Mouse (Mus musculus): ENCODE measurements around the gene Grk1. TPM values are rescaled to one million over a fixed set of nuclear protein-coding genes. Genes with fewer than 3 reads are reported as not detected.

Gene Grk1
- 0.01 TPM in 1 of 2 replicates, not detected in the other for polyA plus RNA-seq (2015; fragmentation: Nextera tagmentation; extraction: Ambion mirVana)

DNA sequence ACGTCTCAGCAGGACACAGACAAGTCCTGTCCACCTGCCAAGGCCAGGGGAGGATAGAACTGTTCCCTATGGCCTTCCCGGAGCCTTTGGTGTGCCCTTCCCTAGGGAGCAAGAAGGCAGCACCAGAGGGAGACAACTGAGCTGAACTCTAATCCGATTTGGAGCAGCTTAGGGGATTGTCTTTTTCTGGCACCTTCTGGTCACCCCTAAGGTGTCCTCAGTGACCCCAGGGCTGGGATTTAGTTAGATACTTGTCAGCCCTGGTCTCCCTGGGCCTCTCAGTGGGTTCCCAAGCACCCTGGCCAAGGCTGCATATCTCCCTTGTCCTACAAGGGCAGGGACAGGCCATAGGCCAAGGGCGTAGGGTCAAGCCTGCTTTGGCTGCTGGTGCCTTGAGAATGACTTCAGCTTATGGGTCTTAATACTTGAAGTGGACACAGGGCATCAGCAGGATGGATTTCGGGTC is at the start of gene Grk1:
TSS of gene Grk1 (plus strand) at position 416 of the 466 bp plus-strand sequence.
- H3K27me3 ChIP-seq: no peaks in the 10 kb centered on the region
- no peak within 1 kb of the TSS for H3K9ac ChIP-seq
- H3K4me2 ChIP-seq (replicated peaks): no peak within 1 kb of the TSS
- H3K36me3 ChIP-seq: no peaks in the 10 kb centered on the region
- no peak within 1 kb of the TSS for H3K4me3 ChIP-seq
- 71% methylated on average over 5 of the region's 5 CpGs for WGBS
- no peaks in the 10 kb centered on the region for H3K4me1 ChIP-seq
- no peak within 1 kb of the TSS for H3K27ac ChIP-seq
- ATAC-seq (ENCODE audit: low FRiP score, low read depth): no peak
- H3K9me3 ChIP-seq: no peaks in the 10 kb centered on the region

DNA sequence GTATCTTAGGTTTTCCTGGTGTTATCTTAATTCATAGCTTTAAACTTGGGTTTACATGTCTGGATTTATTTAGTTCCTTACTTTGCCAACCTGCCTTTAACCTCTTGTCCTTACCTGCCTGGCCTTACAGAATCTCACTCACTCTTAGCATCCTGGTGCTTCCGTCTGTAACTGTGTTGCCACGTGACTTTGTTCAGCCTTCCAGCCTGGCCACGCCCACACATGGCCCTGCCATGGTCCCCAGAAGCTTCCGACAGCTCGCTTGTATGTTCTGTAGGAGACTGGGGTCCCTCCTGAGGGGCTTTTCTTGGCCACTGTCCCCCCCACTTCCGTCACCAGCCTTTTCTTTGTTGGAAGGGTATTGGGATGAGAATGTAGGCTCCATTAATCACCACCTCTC is 48.7 kb upstream of the Grk1 start:
- Histone ChIP-seq H3K36me3 (peaks cover 100% of the 10 kb centered on the region), H3K4me1 (no peaks in the 10 kb centered on the region), H3K9ac (no peak overlapping the region), H3K4me3 (no peak overlapping the region), H3K4me2 (replicated peaks) (no peak overlapping the region), H3K9me3 (peaks cover under 1% of the 10 kb centered on the region; the same call in 1 of the 2 replicates), H3K27ac (no peak overlapping the region), H3K27me3 (no peaks in the 10 kb centered on the region)
- ATAC-seq (ENCODE audit: low FRiP score, low read depth): no peak
- 83% methylated on average over 6 of the region's 6 CpGs for WGBS

DNA sequence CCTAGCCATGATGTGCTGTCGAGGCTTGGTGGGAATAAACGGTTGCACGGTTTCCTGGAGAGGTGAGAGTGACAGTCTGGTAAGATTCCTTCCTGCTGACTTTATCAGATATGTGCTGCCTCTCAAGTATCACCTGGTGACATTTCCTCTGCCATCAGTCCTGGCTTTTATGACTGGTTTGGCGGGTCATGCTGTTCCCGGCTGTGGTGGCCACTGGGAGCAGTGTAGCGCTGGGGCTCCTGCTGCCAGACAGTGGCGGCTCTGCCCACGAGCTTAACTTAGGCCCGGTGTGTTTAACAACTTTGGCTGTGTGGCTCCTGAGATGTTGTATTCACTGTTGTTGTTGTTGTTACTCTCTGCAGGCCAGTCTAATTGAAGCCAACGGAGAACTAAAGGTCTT is 48.2 kb upstream of the Grk1 start:
- Histone ChIP-seq H3K27ac (no peak overlapping the region), H3K36me3 (peaks cover 100% of the 10 kb centered on the region), H3K27me3 (no peaks in the 10 kb centered on the region), H3K4me3 (no peak overlapping the region), H3K9ac (no peak overlapping the region), H3K4me2 (replicated peaks) (no peak overlapping the region), H3K4me1 (no peaks in the 10 kb centered on the region), H3K9me3 (peaks cover 5% of the 10 kb centered on the region)
- 68% methylated on average over 10 of the region's 10 CpGs for WGBS
- ATAC-seq (ENCODE audit: low FRiP score, low read depth): no peak

DNA sequence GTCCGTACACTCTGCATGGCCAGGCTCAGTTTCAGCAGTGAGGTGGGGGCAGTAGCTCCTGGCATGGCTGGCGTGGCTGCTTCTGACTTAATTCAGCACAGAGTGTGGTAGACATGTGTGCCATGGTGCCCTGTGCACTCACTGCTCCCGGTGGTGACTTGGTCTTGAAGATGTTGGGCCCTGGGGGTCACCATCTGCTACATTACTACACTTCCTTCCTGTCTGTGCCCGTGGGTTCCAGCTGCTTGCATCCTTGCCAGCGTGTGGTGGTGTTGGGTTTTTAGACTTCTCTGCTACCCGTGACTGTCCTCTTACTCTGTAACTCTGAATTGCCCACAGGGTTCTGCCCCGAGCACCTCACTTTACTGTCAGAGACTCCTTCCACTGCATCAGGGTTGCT is 44.7 kb upstream of the Grk1 start:
- 92% methylated on average over 7 of the region's 7 CpGs for WGBS
- no peaks in the 10 kb centered on the region for H3K27me3 ChIP-seq
- no peak for ATAC-seq (ENCODE audit: low FRiP score, low read depth)

GRCm38 (mm10) chr8:13361865-13362264 is 43.0 kb upstream of the Grk1 start:
- 97% methylated on average over 6 of the region's 6 CpGs for WGBS
- ATAC-seq (ENCODE audit: low FRiP score, low read depth): no peak
- H3K4me1 ChIP-seq: no peaks in the 10 kb centered on the region
- peaks cover 8% of the 10 kb centered on the region for H3K9me3 ChIP-seq
- no peak overlapping the region for H3K9ac ChIP-seq
- peaks cover 97% of the 10 kb centered on the region for H3K36me3 ChIP-seq
- H3K4me2 ChIP-seq (replicated peaks): no peak overlapping the region
- H3K27ac ChIP-seq: no peak overlapping the region
- H3K4me3 ChIP-seq: no peak overlapping the region
- H3K27me3 ChIP-seq: no peaks in the 10 kb centered on the region

More for the DNA sequence above, 44.7 kb upstream of the Grk1 start:
- H3K4me3 ChIP-seq: no peak overlapping the region
- H3K27ac ChIP-seq: no peak overlapping the region
- H3K4me1 ChIP-seq: no peaks in the 10 kb centered on the region
- peaks cover 8% of the 10 kb centered on the region for H3K9me3 ChIP-seq
- no peak overlapping the region for H3K9ac ChIP-seq
- H3K36me3 ChIP-seq: peaks cover 97% of the 10 kb centered on the region
- no peak overlapping the region for H3K4me2 ChIP-seq (replicated peaks)

GRCm38 (mm10) chr8:13373151-13373662 is 31.7 kb upstream of the Grk1 start:
- peaks cover 93% of the 10 kb centered on the region for H3K36me3 ChIP-seq
- no peak for ATAC-seq (ENCODE audit: low FRiP score, low read depth)

GRCm38 (mm10) chr8:13381630-13382029 is 23.3 kb upstream of the Grk1 start:
- Histone ChIP-seq H3K27ac (no peak overlapping the region), H3K4me2 (replicated peaks) (no peak overlapping the region), H3K9me3 (0 out of 2 replicates have a peak, but pooled peaks cover 4% of the 10 kb centered on the region), H3K4me1 (no peaks in the 10 kb centered on the region), H3K9ac (no peak overlapping the region), H3K4me3 (no peak overlapping the region), H3K36me3 (peaks cover 41% of the 10 kb centered on the region), H3K27me3 (no peaks in the 10 kb centered on the region)
- no peak for ATAC-seq (ENCODE audit: low FRiP score, low read depth)
- WGBS: 90% methylated on average over 7 of the region's 7 CpGs

More at GRCm38 (mm10) chr8:13373151-13373662, 31.7 kb upstream of the Grk1 start:
- Histone ChIP-seq H3K4me3 (no peak overlapping the region), H3K9ac (no peak overlapping the region), H3K4me2 (replicated peaks) (no peak overlapping the region), H3K27ac (no peak overlapping the region), H3K27me3 (no peaks in the 10 kb centered on the region), H3K9me3 (no peaks in the 10 kb centered on the region), H3K4me1 (no peaks in the 10 kb centered on the region)
- WGBS: 92% methylated on average over 8 of the region's 8 CpGs

- Histone ChIP-seq H3K27ac (no peak overlapping the region), H3K4me3 (no peak overlapping the region), H3K4me2 (replicated peaks) (no peak overlapping the region), H3K9me3 (0 out of 2 replicates have a peak, but pooled peaks cover 4% of the 10 kb centered on the region), H3K4me1 (no peaks in the 10 kb centered on the region), H3K27me3 (no peaks in the 10 kb centered on the region), H3K9ac (no peak overlapping the region), H3K36me3 (peaks cover 33% of the 10 kb centered on the region)
- WGBS: 83% methylated on average over 3 of the region's 3 CpGs
- ATAC-seq (ENCODE audit: low FRiP score, low read depth): no peak
These were observed 22.3 kb upstream of the Grk1 start for GRCm38 (mm10) chr8:13382536-13382935.

GRCm38 (mm10) chr8:13382999-13383398 is 21.9 kb upstream of the Grk1 start:
- no peak for ATAC-seq (ENCODE audit: low FRiP score, low read depth)

DNA sequence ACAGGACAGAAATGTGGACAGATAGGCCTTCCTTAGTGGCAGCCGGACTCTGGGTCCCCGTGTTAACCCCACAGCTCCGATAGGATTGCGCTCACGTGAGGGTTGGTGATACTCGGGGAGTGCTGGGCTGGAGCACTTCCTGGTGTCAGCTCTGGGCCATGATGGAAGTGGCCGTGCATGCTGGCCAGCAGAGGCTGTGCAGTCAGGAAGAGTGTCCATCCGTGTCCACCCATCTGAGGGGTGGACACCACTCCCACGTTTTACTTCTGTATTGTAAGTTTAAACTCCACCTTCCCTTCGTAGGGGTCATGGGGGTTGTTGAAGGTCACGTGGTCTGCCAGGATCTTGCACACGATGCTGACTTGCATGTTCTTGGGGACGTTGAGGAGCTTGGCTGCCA is 18.5 kb upstream of the Grk1 start:
- peaks cover 3% of the 10 kb centered on the region; the same call in 1 of the 2 replicates for H3K36me3 ChIP-seq

More at GRCm38 (mm10) chr8:13382999-13383398, 21.9 kb upstream of the Grk1 start:
- peaks cover 31% of the 10 kb centered on the region for H3K36me3 ChIP-seq
- no peak overlapping the region for H3K27ac ChIP-seq
- no peaks in the 10 kb centered on the region for H3K27me3 ChIP-seq
- 87% methylated on average over 4 of the region's 4 CpGs for WGBS
- H3K4me1 ChIP-seq: no peaks in the 10 kb centered on the region
- H3K4me2 ChIP-seq (replicated peaks): no peak overlapping the region
- H3K9me3 ChIP-seq: 0 out of 2 replicates have a peak, but pooled peaks cover 4% of the 10 kb centered on the region
- H3K9ac ChIP-seq: no peak overlapping the region
- H3K4me3 ChIP-seq: no peak overlapping the region

GRCm38 (mm10) chr8:13387728-13388127 is 17.2 kb upstream of the Grk1 start:
- 76% methylated on average over 8 of the region's 8 CpGs for WGBS
- no peaks in the 10 kb centered on the region for H3K27me3 ChIP-seq

More for the DNA sequence above, 18.5 kb upstream of the Grk1 start:
- 78% methylated on average over 13 of the region's 13 CpGs for WGBS
- Histone ChIP-seq H3K27ac (no peak overlapping the region), H3K9me3 (0 out of 2 replicates have a peak, but pooled peaks cover 4% of the 10 kb centered on the region), H3K9ac (no peak overlapping the region), H3K4me1 (no peaks in the 10 kb centered on the region), H3K27me3 (no peaks in the 10 kb centered on the region), H3K4me2 (replicated peaks) (no peak overlapping the region), H3K4me3 (no peak overlapping the region)
- no peak for ATAC-seq (ENCODE audit: low FRiP score, low read depth)

DNA sequence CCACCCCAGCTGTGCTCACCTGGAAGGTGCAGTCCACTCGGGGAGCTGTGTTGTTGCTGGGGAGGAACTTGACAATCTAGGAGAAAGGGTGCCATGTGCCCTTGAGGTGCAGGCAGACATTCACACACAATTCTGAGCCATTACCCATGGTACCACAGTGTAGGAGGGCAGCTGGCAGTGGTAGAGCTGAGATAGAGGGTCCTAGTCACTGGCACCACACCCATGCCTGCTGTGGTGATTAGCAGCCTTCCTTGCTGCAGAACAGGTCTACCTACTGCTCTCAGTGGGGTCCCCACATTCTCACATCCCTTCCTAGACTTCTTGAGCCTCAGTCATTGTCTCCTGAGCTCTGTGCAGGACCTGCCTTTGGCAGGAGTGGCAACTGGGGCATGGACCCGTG is 16.1 kb upstream of the Grk1 start:
- Histone ChIP-seq H3K27ac (no peak overlapping the region), H3K4me3 (no peak overlapping the region), H3K9me3 (no peaks in the 10 kb centered on the region), H3K9ac (no peak overlapping the region), H3K27me3 (no peaks in the 10 kb centered on the region), H3K36me3 (no peaks in the 10 kb centered on the region), H3K4me1 (no peaks in the 10 kb centered on the region), H3K4me2 (replicated peaks) (no peak overlapping the region)
- ATAC-seq (ENCODE audit: low FRiP score, low read depth): no peak
- 71% methylated on average over 2 of the region's 2 CpGs for WGBS

More at GRCm38 (mm10) chr8:13387728-13388127, 17.2 kb upstream of the Grk1 start:
- Histone ChIP-seq H3K4me3 (no peak overlapping the region), H3K36me3 (no peaks in the 10 kb centered on the region), H3K27ac (no peak overlapping the region), H3K9ac (no peak overlapping the region), H3K4me2 (replicated peaks) (no peak overlapping the region), H3K4me1 (no peaks in the 10 kb centered on the region), H3K9me3 (0 out of 2 replicates have a peak, but pooled peaks cover 4% of the 10 kb centered on the region)
- ATAC-seq (ENCODE audit: low FRiP score, low read depth): no peak

- H3K36me3 ChIP-seq: no peaks in the 10 kb centered on the region
- 93% methylated on average over 7 of the region's 7 CpGs for WGBS
- no peak overlapping the region for H3K27ac ChIP-seq
- ATAC-seq (ENCODE audit: low FRiP score, low read depth): no peak
- no peak overlapping the region for H3K4me3 ChIP-seq
- no peak overlapping the region for H3K9ac ChIP-seq
- H3K9me3 ChIP-seq: no peaks in the 10 kb centered on the region
- H3K4me2 ChIP-seq (replicated peaks): no peak overlapping the region
- H3K4me1 ChIP-seq: no peaks in the 10 kb centered on the region
- H3K27me3 ChIP-seq: no peaks in the 10 kb centered on the region
These were observed 11.0 kb upstream of the Grk1 start for GRCm38 (mm10) chr8:13393869-13394268.
